Mouse (Mus musculus) heart, adult 2 months (tissue): Measurements from ENCODE around the gene Phospho1.

Experiments
- CTCF ChIP-seq: fragments of 200-600 bp; IDR thresholded peaks from 2 replicates; pipeline ENCODE4 v1.8.1; 2022; ENCODE audit warnings: antibody characterized with exemption, mild to moderate bottlenecking, moderate library complexity
- EP300 ChIP-seq: fragments of 200-500 bp; IDR thresholded peaks from 2 replicates; pipeline ENCODE4 v1.6.1; 2011; ENCODE audit warnings: low read depth, low read length, control low read depth; ENCODE audit not compliant: insufficient read depth
- POLR2A ChIP-seq: fragments of 200-500 bp; IDR thresholded peaks from 2 replicates; pipeline ENCODE4 v1.6.1; 2011; ENCODE audit warnings: mild to moderate bottlenecking, low read depth, low read length, control low read depth; ENCODE audit not compliant: insufficient read depth

- 0 out of 2 replicates have a peak, but pooled peaks have one; percentile 16 for TF ChIP-seq POLR2A
- TF ChIP-seq CTCF = no peak
- 0 out of 2 replicates have a peak, but pooled peaks have one; percentile 47 for TF ChIP-seq EP300
These were observed 12.1 kb downstream of the Phospho1 start for GRCm38 (mm10) chr11:95836433-95836832.
